Mouse (Mus musculus): ENCODE results near the gene Tbc1d22b. TPM values are rescaled to one million over a fixed set of nuclear protein-coding genes. Genes with fewer than 3 reads are reported as not detected.
A peak's percentile ranks its signal among the peaks of the same experiment; 100 is the strongest.
"Not testable (repeated sequence)": the region's sequence is repeated elsewhere in the genome, so short reads cannot be mapped to it uniquely, and the experiment has no call there.

The Tbc1d22b gene
- total RNA-seq (2015): 11.3 and 11.5 TPM in 2 replicates
- total RNA-seq (2017): 4.9 and 6.8 TPM in 2 replicates

DNA sequence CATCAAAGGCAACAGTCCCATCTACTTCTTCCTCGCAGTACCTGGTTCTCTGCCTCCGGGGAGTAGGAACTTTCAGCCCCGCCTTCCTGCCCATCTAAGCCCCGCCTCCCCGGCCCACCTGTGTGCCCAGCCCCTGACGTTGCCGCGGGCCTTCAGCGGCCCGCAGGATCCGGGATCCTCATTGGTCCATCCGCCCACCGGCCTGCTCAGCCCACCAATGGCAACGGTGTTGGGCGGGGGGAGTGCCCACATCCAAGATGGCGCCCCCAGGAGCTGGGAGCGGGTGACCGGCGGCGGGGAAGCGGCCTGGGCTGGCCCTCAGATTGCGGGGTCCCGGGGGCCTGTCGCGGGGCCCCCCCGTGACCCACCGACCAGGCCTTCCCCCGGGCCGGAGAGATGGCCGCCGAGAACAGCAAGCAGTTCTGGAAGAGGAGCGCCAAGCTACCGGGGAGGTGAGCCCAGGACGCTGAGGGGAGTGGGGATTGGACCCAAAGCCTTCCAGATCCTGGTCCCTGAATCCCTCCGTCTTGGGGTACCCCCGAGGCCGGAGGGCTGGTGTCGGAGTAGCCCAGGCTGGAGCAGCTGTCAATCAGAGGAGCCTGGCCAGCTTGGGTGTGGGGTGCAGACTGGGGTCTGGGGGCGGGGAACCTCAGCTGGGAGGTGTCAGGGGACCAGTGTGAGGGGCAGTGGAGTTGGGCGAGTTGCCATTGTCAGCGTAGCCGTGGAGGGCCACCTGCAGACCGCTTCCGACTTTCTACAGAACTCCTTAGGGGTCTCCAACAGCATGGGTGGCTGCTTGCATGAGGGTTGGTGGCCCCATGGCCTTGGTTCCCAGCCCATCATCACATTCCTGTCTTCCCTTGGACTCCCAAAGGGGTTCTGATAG, at the start of gene Tbc1d22b, which contains the start of gene Gm17657:
TSS of gene Tbc1d22b (plus strand) at position 243 of the 886 bp plus-strand sequence.
TSS of gene Gm17657 (minus strand) at position 96 of the 886 bp plus-strand sequence.
- ATAC-seq (ENCODE audit: poor library complexity, severe bottlenecking): peak; percentile 100

DNA sequence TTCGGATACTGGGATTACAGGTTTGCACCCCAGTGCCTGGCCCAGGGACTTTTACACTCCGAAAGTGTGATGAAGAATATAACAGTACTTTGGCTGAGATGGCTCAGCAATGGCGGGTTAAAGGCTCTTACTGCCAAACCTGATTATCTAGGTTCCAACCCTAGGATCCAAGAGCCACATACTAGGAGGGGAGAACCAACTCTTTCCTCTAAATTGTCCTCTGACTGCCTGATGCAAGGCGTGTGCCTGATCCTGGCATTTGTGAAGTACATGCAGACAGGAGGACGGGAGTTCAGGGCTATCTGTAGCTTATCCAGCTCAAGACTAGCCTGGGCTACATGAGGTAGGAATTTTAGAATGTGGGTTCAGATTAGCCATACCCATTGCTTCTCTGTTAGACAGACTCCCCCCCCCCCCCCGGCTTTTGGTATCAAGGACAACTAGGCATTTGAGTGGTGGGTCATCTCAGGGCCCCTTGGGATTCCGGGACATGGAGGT, 49.3 kb upstream of the Tbc1d22b start:
- ATAC-seq (ENCODE audit: poor library complexity, severe bottlenecking): no peak

- peak; percentile 66 for ATAC-seq (ENCODE audit: poor library complexity, severe bottlenecking)
Observed at GRCm38 (mm10) chr17:29500802-29501469, 48.6 kb upstream of the Tbc1d22b start.

DNA sequence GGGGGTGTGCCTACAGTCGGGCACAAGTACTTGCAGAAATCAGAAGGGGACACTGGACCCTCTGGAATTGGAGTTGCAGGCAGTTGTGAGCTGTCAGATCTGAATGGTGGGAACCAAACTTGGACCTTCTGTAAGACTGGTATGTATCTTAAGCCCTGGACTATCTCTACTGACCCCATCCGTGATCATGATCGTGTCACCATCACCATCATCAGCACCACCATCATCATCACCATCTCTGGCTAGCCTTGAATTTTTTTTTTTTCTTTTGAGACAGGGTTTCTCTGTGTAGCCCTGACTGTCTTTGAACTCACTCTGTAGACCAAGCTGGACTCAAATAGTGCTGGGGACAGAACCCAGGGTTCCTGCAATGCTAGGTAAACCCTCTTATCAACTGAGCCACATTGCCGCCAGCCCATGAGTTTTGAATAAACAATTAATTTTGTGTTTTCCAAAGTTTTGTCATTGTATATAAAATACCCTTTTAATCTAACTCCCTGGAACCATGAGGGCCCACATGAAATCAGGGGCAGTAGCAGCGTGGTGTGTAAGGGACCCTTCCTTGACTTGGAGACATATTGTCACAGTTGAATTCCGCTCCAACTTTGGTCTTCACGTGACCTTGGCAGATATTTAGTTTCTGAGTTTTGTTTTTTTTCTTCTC, 47.4 kb upstream of the Tbc1d22b start:
- ATAC-seq (ENCODE audit: poor library complexity, severe bottlenecking): no peak

DNA sequence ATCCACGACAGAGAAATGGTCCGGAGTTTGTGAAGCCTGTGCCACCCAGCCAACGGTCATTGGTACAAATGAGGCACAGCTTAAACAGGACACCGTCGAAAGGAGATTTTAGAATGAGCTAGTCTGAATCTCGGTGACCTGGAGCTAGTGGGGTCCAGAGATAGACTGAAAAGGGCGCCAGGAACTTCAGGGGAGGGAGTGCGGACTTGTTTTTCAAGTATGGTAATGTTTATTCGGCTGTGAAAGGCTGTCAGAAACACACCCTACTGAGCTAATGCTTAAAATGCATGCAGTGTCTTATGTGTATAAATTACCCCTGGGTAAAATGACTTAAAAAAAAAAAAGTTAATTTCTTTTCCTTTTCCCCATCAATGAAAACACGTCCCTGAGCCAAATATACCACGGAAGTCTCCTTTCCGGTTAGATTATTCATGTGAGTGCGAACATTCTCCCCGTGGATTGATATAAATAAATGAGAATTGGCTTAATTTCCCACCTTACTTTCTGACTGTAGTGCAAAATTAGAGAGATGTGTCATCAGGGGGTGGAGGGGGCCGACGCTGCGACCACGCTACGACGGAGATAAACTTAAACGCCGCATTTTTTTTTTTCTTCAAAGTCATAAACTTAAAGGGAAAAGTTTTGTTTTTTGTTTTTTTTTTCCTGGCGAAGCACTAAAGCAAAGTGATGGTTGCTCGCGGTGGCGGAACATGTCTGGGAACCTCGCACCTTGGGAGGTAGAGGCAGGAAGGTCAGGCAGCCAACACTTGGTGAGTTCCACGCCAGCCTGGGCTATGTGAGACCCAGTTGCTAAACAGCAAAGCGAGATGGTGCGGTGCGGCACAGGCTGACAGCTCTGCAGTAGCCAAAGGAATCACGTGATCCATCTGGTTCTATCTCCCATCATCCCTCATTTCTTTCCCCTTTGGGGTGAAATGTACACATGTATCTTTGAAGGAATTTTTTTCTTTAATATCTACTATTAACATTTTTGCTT, 46.6 kb upstream of the Tbc1d22b start:
- peak; percentile 28; the same call in 1 of the 2 replicates for ATAC-seq (ENCODE audit: poor library complexity, severe bottlenecking)

DNA sequence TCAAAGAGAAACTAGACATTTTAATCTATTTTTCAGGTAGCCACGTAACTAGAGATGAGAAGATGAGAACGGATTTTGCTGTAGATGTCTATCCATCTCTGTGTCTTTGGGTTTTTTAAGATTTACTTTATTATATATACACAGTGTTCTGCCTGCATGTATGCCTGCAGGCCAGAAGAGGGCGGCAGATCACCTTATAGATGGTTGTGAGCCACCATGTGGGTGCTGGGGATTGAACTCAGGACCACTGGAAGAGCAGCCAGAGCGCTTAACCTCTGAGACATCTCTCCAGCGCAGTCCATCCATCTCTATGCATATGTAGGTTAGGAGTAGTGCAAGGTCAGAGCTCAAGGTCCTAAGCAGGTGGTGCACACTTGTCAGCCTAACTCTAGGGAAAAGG, 45.9 kb upstream of the Tbc1d22b start:
- ATAC-seq (ENCODE audit: poor library complexity, severe bottlenecking): no peak

DNA sequence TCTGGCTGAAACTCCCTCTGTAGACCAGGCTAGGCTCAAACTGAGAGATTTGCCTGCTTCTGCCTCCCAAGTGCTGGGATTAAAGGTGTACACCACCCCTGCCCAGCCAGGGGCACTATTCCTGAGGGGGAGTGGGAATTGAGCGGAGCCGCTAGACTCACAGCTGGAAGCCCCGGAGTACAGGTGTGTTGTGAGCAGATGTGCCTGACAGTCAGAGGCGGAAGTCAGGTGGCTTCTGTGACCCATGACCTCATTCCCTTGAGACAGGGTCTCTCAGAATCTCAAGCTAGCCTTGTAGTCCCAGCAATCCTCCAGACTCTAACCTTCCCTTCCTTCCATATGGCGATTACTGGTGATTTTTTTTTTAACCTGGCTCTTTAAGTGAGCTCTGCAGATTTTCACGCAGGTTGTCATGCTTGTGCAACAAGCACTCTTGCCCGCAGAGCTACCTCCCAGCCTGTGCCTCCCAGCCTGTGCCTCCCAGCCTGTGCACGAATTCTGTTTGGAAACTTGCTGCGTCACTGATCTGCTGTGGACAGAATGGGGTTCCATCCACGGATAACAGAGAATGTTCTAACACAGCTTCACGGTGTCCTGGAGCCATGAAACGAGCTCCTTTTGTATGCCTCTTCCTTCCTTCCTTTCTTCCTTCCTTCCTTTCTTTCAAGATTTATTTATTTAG, 40.5 kb upstream of the Tbc1d22b start:
- no peak for ATAC-seq (ENCODE audit: poor library complexity, severe bottlenecking)

DNA sequence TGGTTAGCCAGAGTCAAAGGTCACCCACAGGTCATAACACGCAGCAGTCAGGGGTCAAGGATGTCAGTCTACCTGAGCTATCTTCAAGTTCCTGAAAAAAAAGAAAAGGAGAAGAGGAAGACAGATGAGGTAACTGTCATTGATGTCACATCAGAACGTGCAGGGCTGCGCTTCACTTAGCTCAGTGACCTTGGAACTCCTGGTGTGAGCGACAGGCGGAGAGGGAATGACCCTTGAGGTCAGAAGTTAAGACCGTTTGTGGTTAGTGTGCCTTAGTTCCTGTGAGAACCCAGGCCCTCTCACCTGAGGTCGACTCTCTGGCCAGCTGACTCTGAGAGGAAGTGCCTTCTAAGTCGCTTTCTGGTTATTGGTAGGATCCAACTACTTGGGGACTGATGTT, 38.9 kb upstream of the Tbc1d22b start:
- ATAC-seq (ENCODE audit: poor library complexity, severe bottlenecking): peak; percentile 86

DNA sequence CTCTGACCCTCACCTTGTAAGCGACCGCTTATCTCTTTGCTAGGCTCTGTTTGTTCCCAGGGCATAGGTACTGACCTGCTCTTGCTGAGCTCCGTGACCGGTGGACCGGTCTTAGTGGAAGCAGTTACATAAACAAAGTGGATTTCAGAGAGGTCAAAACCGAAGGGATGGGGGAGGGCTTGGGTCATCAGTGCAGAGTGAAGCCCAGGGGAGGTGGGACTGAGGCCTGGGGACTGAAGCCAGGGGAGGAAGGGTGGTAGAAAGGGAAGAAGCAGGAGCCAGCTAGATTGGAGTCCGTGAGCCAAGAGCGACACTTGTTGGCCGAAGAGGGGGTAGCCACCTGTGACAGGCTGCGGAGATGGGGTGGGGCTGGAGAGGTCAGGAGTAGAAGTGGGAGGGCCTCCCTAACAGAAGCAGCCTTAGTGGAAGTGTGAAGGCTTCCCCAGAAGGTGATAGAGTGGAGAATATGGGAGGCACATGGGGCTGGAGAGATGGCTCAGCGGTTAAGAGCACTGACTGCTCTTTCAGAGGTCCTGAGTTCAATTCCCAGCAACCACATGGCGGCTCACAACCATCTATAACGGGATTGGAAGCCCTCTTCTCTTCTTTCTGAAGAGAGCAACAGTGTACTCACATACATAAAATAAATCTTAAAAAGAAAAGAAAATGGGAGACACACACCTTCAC, 36.4 kb upstream of the Tbc1d22b start:
- ATAC-seq (ENCODE audit: poor library complexity, severe bottlenecking): peak; percentile 84

GRCm38 (mm10) chr17:29514435-29514834, 35.1 kb upstream of the Tbc1d22b start:
- peak; percentile 36; the same call in 1 of the 2 replicates for ATAC-seq (ENCODE audit: poor library complexity, severe bottlenecking)

DNA sequence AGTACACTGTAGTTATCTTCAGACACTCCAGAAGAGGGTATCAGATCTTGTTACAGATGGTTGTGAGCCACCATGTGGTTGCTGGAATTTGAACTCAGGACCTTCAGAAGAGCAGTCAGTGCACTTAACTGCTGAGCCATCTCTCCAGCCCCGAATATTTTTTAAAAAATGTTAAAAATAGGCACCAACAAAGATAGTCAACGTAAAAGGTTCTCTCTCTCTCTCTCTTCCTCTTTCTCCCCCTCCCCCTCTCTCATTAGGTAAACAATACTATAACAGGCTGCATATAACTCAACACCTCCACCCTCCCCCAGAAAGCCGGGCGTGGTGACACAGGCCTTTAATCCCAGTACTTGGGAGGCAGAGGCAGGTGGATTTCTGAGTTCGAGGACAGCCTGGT, 30.9 kb upstream of the Tbc1d22b start:
- not testable (repeated sequence) for ATAC-seq (ENCODE audit: poor library complexity, severe bottlenecking)

- ATAC-seq (ENCODE audit: poor library complexity, severe bottlenecking): no peak
Observed at GRCm38 (mm10) chr17:29519731-29520130, 29.9 kb upstream of the Tbc1d22b start.

DNA sequence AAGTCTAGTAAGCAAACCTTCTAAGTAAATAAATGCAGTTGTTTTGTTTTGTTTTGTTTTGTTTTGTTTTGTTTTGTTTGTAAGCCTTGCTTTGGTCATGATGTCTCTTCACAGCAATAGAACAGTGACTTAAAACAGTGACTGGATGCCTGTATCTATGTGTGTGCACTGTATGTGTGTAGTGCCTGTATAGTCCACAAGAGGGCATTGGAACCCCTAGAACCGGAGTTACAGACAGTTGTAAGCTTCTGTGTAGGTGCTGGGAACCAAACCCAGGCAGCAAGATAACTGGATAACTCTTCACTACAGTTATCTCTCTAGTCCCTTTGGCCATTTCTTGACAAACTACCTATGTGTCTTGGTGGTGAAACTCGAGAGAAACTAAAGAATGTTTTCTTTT, 24.0 kb upstream of the Tbc1d22b start:
- no peak for ATAC-seq (ENCODE audit: poor library complexity, severe bottlenecking)

- ATAC-seq (ENCODE audit: poor library complexity, severe bottlenecking): no peak
Observed at GRCm38 (mm10) chr17:29528568-29529187, 20.9 kb upstream of the Tbc1d22b start.

DNA sequence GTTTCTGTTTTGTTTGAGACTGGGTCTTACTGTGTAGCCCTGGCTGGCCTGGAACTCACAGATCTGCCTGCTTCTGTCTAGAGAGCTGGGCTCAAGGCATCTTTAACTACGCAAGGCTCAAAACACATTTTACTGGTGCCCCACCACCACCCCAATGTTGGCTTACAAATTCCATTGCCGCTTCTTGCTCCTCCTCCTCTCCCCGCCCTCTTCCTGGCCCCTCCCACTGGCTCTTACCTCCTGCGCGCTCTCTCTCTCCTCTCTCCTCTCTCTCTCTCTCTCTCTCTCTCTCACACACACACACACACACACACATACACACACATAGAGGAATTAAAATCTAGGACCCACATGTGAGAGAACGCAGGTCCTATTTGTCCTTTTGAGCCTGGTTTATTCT, 19.1 kb upstream of the Tbc1d22b start:
- no peak for ATAC-seq (ENCODE audit: poor library complexity, severe bottlenecking)

GRCm38 (mm10) chr17:29531278-29531677, 18.3 kb upstream of the Tbc1d22b start:
- ATAC-seq (ENCODE audit: poor library complexity, severe bottlenecking): no peak

DNA sequence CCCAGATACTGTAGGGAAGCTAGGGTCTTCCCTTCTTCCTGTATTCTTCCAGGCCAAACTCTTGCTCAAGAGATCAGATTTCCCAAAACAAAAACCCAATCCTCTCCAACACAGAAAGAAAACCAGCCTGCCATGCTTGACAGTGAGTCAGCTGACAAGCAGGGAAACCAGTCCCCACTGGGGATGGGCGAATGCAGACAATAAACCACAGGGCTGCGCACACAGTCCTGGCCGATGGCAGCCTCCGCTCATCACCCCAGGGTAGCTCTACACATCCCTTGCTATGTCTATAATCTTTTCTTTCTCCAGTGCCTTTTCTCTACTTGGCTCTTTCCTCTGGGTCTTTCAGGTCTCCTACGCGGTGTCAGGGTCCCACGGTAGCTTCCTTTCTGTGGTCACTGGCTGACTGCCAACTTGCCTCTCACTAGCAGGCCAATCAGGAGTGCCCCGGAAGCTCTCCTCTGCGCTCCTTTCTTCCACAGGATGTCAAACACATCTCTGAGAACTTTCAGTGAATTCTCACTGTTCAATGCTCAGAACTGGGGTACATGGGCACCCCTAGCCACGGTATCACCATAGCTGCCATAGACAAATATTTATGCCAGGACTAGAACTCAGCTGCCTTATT, 17.7 kb upstream of the Tbc1d22b start:
- ATAC-seq (ENCODE audit: poor library complexity, severe bottlenecking): peak; percentile 47

GRCm38 (mm10) chr17:29533866-29534265, 15.7 kb upstream of the Tbc1d22b start:
- ATAC-seq (ENCODE audit: poor library complexity, severe bottlenecking): no peak
